Mouse (Mus musculus): ENCODE results near the gene Cdkal1. TPM values are rescaled to one million over a fixed set of nuclear protein-coding genes. Genes with fewer than 3 reads are reported as not detected.

Cdkal1 gene
- polyA plus RNA-seq, 1 experiment from 2014 or later: 29.9 TPM

DNA sequence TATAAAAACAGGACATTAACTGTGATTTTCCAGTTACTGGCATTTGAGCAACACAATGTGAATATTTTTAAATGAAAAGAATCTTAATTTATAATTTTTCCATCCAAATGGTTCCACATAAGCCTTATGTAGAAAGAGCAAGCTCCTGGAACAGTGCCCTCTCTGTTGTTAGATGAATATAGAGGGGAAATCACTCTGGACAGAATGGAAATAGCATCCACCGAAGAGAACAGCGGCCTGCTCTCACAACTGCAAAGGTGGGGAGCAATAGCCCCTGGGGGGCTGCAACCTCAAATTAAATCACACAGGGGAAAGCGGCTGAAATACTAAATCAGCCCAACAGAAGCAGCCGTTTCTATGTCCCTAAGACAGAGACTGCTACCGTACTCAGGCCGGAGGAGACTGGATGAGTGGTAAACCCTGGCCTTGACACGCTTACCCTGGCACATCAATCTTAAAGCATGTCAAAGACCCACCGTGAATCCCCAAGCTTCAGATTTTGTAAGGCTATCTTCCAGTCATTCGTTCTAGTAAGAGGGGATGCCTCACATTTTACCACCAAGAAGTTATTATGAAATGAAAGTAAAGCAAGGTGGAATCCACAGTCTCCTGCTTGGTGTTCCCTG lies 300.2 kb downstream of the Cdkal1 start:
- no peak overlapping the region for H3K4me2 ChIP-seq
- H3K4me3 ChIP-seq (replicated peaks): no peak overlapping the region
- no peaks in the 10 kb centered on the region for H3K9me3 ChIP-seq
- H3K27ac ChIP-seq: no peak overlapping the region
- H3K27me3 ChIP-seq (replicated peaks): no peaks in the 10 kb centered on the region
- H3K36me3 ChIP-seq: no peaks in the 10 kb centered on the region
- WGBS: 68% methylated on average over 9 of the region's 9 CpGs
- ATAC-seq (ENCODE audit: insufficient read depth, low FRiP score, low read depth): no peak
- no peaks in the 10 kb centered on the region for H3K4me1 ChIP-seq
- H3K9ac ChIP-seq: no peak overlapping the region

DNA sequence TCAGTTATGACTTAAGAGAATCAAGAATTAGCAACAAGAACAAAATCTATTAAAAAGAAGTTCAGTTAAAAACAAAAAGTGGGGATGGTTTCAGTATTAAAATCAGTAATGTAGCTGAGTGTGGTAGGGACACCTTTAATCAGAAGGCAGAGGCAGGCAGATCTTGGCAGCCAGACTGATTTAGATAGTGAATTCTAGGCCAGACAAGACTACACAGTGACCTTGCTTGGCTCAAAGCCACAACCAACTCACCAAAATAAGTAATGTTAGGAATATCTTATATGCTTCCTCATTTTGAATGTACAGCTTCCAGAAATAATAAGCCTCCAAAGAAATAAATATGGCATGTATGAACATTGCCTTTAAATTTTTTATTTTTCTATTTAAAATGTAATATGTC lies 301.7 kb downstream of the Cdkal1 start:
- Histone ChIP-seq H3K27ac (no peak overlapping the region), H3K4me3 (replicated peaks) (no peak overlapping the region)
- no peak for ATAC-seq (ENCODE audit: insufficient read depth, low FRiP score, low read depth)

DNA sequence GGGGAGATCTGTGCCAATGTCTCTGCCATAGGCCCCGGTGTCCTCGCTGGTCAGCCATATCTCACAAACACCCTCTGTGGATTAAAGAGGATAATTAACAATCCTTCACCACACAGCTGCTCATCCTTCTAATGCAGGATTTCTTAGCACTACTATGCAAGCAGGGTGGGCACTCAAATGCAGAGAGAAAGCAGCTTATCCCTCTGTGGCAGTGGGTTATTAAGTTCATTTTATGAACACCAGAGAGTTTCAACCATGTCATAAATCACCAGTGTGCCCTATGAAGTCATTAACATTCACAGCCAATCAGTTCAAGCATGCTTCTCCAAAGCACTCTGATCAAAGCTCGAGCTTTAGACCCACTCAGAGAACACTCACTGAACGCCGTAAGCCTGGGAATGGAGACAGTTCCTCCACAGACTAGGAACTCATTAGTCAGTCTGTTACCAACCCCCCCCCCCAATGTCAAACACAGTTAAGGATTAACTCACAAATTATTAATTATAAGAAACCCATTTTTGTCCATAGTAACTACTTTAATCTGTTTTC lies 303.1 kb downstream of the Cdkal1 start:
- Histone ChIP-seq H3K9me3 (no peaks in the 10 kb centered on the region), H3K27ac (no peak overlapping the region), H3K4me1 (no peaks in the 10 kb centered on the region), H3K4me3 (replicated peaks) (no peak overlapping the region), H3K9ac (no peak overlapping the region), H3K4me2 (no peak overlapping the region), H3K27me3 (replicated peaks) (no peaks in the 10 kb centered on the region), H3K36me3 (no peaks in the 10 kb centered on the region)
- ATAC-seq (ENCODE audit: insufficient read depth, low FRiP score, low read depth): no peak
- 77% methylated on average over 5 of the region's 5 CpGs for WGBS

More for the DNA sequence above, 301.7 kb downstream of the Cdkal1 start:
- Histone ChIP-seq H3K9me3 (no peaks in the 10 kb centered on the region), H3K36me3 (no peaks in the 10 kb centered on the region), H3K9ac (no peak overlapping the region), H3K4me1 (no peaks in the 10 kb centered on the region), H3K4me2 (no peak overlapping the region), H3K27me3 (replicated peaks) (no peaks in the 10 kb centered on the region)

DNA sequence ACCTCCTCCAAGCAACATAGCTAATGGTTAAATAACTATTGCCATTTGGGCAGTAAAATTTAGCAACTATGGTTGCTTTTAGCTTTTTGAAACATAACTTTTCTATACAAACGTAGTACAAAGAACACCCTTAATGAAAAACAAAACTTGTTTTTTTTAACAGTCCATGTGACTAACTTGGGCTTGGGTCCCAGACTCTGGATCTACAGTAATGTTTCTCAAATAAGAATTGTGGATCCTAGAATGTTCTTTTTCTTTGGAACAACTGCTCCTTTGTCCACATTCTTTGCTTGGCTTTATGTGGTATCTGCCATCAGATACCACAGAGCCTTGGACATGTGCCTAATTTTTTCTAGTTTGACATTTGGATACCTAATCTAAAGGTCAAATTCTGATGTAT lies 304.6 kb downstream of the Cdkal1 start:
- H3K36me3 ChIP-seq: no peaks in the 10 kb centered on the region
- H3K4me3 ChIP-seq (replicated peaks): no peak overlapping the region
- no peaks in the 10 kb centered on the region for H3K27me3 ChIP-seq (replicated peaks)
- H3K4me2 ChIP-seq: no peak overlapping the region
- no peaks in the 10 kb centered on the region for H3K9me3 ChIP-seq
- 56% methylated on average over 1 of the region's 1 CpGs for WGBS
- ATAC-seq (ENCODE audit: insufficient read depth, low FRiP score, low read depth): no peak
- H3K9ac ChIP-seq: no peak overlapping the region
- H3K4me1 ChIP-seq: no peaks in the 10 kb centered on the region
- H3K27ac ChIP-seq: no peak overlapping the region

DNA sequence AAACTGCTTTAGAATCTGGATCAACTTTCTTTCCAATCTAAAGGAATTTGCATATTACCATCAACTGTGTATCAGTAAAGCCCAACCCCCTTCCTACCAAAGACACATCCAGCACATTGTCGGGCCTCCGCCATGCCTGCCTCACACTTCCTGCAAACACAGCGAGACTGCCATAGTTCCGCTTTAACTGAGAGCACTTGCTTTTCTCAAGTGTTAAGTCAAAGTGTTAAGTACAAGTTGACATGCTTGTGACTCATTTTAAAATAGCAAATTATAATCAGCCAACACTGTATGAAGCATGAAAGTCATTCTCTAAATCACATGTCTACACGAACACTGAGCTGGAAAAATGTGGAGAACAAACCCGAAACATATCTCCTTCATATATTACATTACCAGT lies 305.3 kb downstream of the Cdkal1 start:
- 87% methylated on average over 6 of the region's 6 CpGs for WGBS
- H3K4me2 ChIP-seq: no peak overlapping the region
- no peaks in the 10 kb centered on the region for H3K9me3 ChIP-seq
- no peaks in the 10 kb centered on the region for H3K27me3 ChIP-seq (replicated peaks)
- H3K4me3 ChIP-seq (replicated peaks): no peak overlapping the region
- H3K9ac ChIP-seq: no peak overlapping the region
- no peak overlapping the region for H3K27ac ChIP-seq
- no peaks in the 10 kb centered on the region for H3K36me3 ChIP-seq
- no peaks in the 10 kb centered on the region for H3K4me1 ChIP-seq
- no peak for ATAC-seq (ENCODE audit: insufficient read depth, low FRiP score, low read depth)

DNA sequence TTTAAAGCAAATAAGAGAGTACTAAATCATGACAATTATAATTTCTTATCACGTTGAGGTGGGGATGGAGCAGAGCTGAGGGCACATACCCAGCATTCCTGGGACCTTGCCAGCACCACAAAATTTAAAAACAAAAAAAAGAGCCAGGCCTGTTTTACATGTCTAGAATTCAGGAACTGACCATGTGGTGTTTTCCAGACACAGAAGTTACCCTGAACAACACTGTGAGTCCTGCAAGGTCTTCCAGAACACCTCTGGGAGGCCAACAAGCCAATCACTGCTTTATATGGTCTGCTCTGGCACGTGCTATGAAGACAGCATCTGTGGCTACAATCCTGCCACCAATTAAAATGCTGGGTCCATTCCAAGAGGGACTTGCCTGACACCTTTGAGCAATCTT lies 305.7 kb downstream of the Cdkal1 start:
- Histone ChIP-seq H3K4me2 (no peak overlapping the region), H3K9me3 (no peaks in the 10 kb centered on the region), H3K4me3 (replicated peaks) (no peak overlapping the region), H3K36me3 (no peaks in the 10 kb centered on the region), H3K9ac (no peak overlapping the region), H3K4me1 (no peaks in the 10 kb centered on the region), H3K27me3 (replicated peaks) (no peaks in the 10 kb centered on the region), H3K27ac (no peak overlapping the region)
- ATAC-seq (ENCODE audit: insufficient read depth, low FRiP score, low read depth): no peak
- WGBS: 56% methylated on average over 2 of the region's 2 CpGs

DNA sequence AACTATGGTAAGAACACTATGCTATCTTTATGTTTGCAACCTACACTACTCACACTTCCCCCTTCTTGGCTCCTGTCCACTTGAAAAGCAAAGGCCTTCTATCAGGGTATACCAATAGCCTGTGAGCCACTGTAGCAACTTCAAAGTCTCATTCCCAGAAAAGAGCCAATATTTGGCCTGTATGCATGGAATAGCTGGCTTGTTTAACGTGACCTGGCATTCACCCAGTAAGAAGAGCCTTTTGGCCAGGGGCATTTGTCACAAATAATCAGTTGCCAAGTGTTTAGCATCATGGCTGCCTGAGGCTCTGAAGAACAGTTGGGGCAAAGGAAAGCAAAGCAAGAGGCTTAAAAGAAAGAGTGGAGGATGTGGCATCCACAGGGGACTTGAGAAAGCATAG lies 317.6 kb downstream of the Cdkal1 start:
- Histone ChIP-seq H3K27ac (no peak overlapping the region), H3K9me3 (no peaks in the 10 kb centered on the region), H3K4me2 (no peak overlapping the region), H3K36me3 (no peaks in the 10 kb centered on the region), H3K9ac (no peak overlapping the region), H3K4me3 (replicated peaks) (no peak overlapping the region), H3K4me1 (no peaks in the 10 kb centered on the region), H3K27me3 (replicated peaks) (no peaks in the 10 kb centered on the region)
- WGBS: 57% methylated on average over 1 of the region's 1 CpGs
- no peak for ATAC-seq (ENCODE audit: insufficient read depth, low FRiP score, low read depth)

DNA sequence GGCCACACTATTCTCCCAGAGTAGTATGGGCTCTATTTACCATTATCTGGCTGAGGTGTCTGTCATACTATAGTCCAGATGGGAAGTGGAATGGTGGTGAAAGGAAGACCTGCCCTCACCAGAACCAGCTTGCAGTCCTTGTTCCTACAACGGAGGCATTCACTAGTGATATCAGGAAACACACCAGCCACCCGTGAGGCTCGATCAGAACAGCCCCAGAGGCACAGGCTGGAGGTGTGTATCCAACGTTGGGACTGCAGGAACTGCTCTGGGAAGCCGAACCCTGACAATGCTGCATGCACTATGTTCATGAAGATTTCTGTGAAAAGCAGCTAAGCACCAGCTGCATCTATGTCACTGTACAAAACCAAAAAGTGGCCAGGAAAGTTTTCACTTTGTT lies 321.9 kb downstream of the Cdkal1 start:
- Histone ChIP-seq H3K27ac (no peak overlapping the region), H3K9me3 (no peaks in the 10 kb centered on the region), H3K4me2 (no peak overlapping the region), H3K9ac (no peak overlapping the region), H3K4me1 (no peaks in the 10 kb centered on the region), H3K27me3 (replicated peaks) (no peaks in the 10 kb centered on the region), H3K4me3 (replicated peaks) (no peak overlapping the region), H3K36me3 (no peaks in the 10 kb centered on the region)
- WGBS: 68% methylated on average over 5 of the region's 5 CpGs
- no peak for ATAC-seq (ENCODE audit: insufficient read depth, low FRiP score, low read depth)

DNA sequence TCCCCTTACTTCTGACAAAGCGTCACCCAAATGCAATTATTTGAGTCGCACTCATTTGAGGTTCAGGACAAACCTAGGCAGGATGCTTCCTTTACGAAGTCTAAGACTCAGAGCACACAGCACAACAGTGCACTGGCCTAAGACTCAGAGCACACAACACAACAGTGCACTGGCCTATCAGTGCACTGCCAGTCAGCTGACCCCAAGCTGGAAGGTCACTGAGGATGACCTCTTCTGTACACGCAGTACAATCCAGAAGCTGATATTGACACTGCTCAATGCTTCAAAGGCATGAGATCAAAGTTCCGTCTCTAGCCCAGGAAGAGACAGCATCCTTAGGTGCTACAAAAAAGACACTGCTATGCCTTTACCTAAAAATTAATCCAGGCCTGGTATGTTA lies 327.1 kb downstream of the Cdkal1 start:
- WGBS: 78% methylated on average over 5 of the region's 5 CpGs
- H3K9ac ChIP-seq: no peak overlapping the region
- no peak overlapping the region for H3K4me2 ChIP-seq
- no peak for ATAC-seq (ENCODE audit: insufficient read depth, low FRiP score, low read depth)
- H3K4me1 ChIP-seq: no peaks in the 10 kb centered on the region
- H3K27ac ChIP-seq: no peak overlapping the region
- H3K27me3 ChIP-seq (replicated peaks): no peaks in the 10 kb centered on the region
- no peak overlapping the region for H3K4me3 ChIP-seq (replicated peaks)
- no peaks in the 10 kb centered on the region for H3K36me3 ChIP-seq
- no peaks in the 10 kb centered on the region for H3K9me3 ChIP-seq

DNA sequence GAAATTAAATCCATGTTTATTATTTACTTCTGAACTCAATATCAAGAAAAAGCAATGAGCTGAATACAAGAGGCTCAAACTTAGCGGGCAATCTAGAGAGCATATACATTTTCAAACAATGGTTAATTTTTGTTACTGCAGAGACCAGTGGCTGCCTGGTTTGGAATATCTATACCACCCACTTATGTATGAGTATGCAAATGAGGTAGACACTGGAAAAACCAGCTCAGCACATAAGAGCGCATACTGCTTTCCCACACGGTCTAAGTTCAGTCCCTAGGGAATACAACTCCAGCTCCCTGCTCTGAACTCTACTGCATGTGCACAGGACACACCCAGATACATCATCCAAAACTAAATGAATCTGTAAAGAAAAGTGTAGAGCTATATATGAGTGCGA lies 334.2 kb downstream of the Cdkal1 start:
- 85% methylated on average over 4 of the region's 4 CpGs for WGBS
- Histone ChIP-seq H3K9me3 (no peaks in the 10 kb centered on the region), H3K27me3 (replicated peaks) (no peaks in the 10 kb centered on the region), H3K36me3 (peaks cover 3% of the 10 kb centered on the region; the same call in 1 of the 2 replicates), H3K4me2 (no peak overlapping the region), H3K27ac (no peak overlapping the region), H3K9ac (no peak overlapping the region), H3K4me3 (replicated peaks) (no peak overlapping the region), H3K4me1 (no peaks in the 10 kb centered on the region)
- ATAC-seq (ENCODE audit: insufficient read depth, low FRiP score, low read depth): no peak

DNA sequence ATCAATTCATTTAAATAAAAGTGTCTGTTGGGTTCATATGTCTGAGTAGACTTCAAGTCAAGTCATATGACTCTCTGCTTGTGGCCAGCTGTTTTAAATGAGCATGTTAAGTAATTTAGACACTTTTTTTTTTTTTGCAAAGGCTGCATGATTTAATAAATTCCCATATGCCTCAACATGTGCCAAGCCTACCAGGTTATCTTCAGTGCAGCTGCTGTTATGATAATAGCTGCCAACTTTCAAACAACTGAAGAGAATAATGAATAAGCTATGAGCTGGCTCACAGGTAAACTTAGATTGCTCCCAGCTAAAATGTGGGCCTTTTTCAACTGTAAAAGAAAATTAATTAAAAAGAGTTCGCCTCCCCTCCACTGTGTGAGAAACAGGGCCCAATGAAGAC lies 341.4 kb downstream of the Cdkal1 start:
- Histone ChIP-seq H3K4me2 (no peak overlapping the region), H3K27me3 (replicated peaks) (no peaks in the 10 kb centered on the region), H3K9me3 (no peaks in the 10 kb centered on the region), H3K36me3 (peaks cover 3% of the 10 kb centered on the region; the same call in 1 of the 2 replicates), H3K27ac (no peak overlapping the region), H3K4me3 (replicated peaks) (no peak overlapping the region), H3K9ac (no peak overlapping the region), H3K4me1 (no peaks in the 10 kb centered on the region)
- ATAC-seq (ENCODE audit: insufficient read depth, low FRiP score, low read depth): no peak
- WGBS: 75% methylated on average over 1 of the region's 1 CpGs

DNA sequence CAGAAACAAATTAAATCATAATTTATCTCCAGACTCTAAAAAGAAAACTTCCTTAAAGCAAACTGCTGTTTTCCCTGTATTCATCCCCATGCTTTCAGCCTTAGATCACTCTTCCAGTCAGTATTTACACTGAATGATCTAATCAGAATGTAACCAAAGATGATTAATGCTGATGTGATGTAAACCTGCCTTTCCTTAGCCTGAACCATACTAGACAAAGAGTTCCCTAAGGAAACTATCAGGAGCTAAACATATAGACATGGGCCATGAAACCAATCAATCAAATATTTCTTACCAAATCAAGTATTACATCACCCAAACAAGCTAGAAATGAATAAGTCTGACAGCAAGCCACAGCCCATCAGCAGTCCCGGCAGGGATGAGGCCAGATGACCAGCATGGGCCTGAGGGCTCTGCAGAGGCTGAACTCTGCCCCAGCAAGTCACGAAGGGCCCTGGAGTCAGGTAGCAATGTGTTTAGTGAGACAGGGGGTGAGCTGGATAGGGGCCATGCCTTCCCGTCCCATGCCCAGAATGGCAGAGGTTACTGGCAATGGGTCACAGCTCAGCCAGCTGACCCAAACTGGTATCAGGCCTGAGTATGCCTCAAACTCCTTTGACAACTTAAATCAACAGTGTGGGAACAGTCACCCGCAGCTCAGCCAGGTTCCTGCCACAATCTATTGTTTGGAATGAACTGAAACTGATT lies 350.5 kb downstream of the Cdkal1 start:
- H3K9ac ChIP-seq: no peak overlapping the region
- H3K36me3 ChIP-seq: no peaks in the 10 kb centered on the region
- H3K4me1 ChIP-seq: no peaks in the 10 kb centered on the region
- 41% methylated on average over 4 of the region's 4 CpGs for WGBS
- H3K27me3 ChIP-seq (replicated peaks): no peaks in the 10 kb centered on the region
- ATAC-seq (ENCODE audit: insufficient read depth, low FRiP score, low read depth): peak; percentile 70
- H3K4me2 ChIP-seq: no peak overlapping the region
- H3K9me3 ChIP-seq: no peaks in the 10 kb centered on the region
- no peak overlapping the region for H3K4me3 ChIP-seq (replicated peaks)
- H3K27ac ChIP-seq: no peak overlapping the region

Data from stomach, embryonic 15.5 days (tissue).